Mouse (Mus musculus) CH12.LX (cell line): ENCODE data around the gene Pgk1.

Experiments
- CHD2 ChIP-seq: IDR thresholded peaks from 2 replicates; pipeline ENCODE4 v1.6.1; 2011; ENCODE audit warnings: low read length, improper control_type of control experiment
- CTCF ChIP-seq, 2 experiments: IDR thresholded peaks in 1 of 2; conservative IDR thresholded peaks in 1 of 2; 2 replicates each; pipeline ENCODE4 v1.5.1; 2011 to 2012; ENCODE audit warnings: low read depth in 2 of 2, low read length in 2 of 2, improper control_type of control experiment in 1 of 2, inconsistent platforms in 1 of 2, mild to moderate bottlenecking in 1 of 2, moderate library complexity in 1 of 2
- HCFC1 ChIP-seq: IDR thresholded peaks from 2 replicates; pipeline ENCODE4 v1.6.1; 2012; ENCODE audit warnings: low read depth, mild to moderate bottlenecking, inconsistent platforms, low read length, improper control_type of control experiment
- JUN ChIP-seq: IDR thresholded peaks from 2 replicates; pipeline ENCODE4 v1.6.1; 2011; ENCODE audit warnings: low read depth, mild to moderate bottlenecking, low read length, improper control_type of control experiment, moderate library complexity; ENCODE audit not compliant: insufficient read depth
- JUND ChIP-seq: conservative IDR thresholded peaks from 2 replicates; pipeline ENCODE4 v1.6.1; 2011; ENCODE audit warnings: low read depth, low read length, improper control_type of control experiment
- MAFK ChIP-seq: IDR thresholded peaks from 2 replicates; pipeline ENCODE4 v1.6.1; 2011; ENCODE audit warnings: low read length, improper control_type of control experiment; ENCODE audit not compliant: insufficient replicate concordance
- MAX ChIP-seq: IDR thresholded peaks from 2 replicates; pipeline ENCODE4 v1.6.1; 2011; ENCODE audit warnings: low read length, improper control_type of control experiment
- POLR2A ChIP-seq: IDR thresholded peaks from 2 replicates; pipeline ENCODE4 v1.6.1; 2011; ENCODE audit warnings: low read depth, mild to moderate bottlenecking, improper control_type of control experiment, low read length
- POLR2AphosphoS2 ChIP-seq: IDR thresholded peaks from 2 replicates; pipeline ENCODE4 v1.6.1; 2011; ENCODE audit warnings: low read depth, low read length, improper control_type of control experiment
- ZKSCAN1 ChIP-seq: IDR thresholded peaks from 2 replicates; pipeline ENCODE4 v1.6.1; 2012; ENCODE audit warnings: low read depth, inconsistent platforms, low read length, improper control_type of control experiment, borderline replicate concordance
- ZNF384 ChIP-seq: IDR thresholded peaks from 2 replicates; pipeline ENCODE4 v1.6.1; 2012; ENCODE audit warnings: low read depth, low read length, improper control_type of control experiment, inconsistent platforms

GRCm38 (mm10) chrX:106189356-106189755, 2.5 kb downstream of the Pgk1 start:
- TF ChIP-seq POLR2A (no peak), JUND (no peak), CTCF (conservative IDR thresholded peaks at IDR 0.05 in 1 of 2, IDR thresholded peaks at IDR 0.05 in 1 of 2; ENCODE audit: low read depth in 2 of 2, low read length in 2 of 2) (no peak), JUN (no peak), HCFC1 (no peak), MAX (no peak), ZNF384 (no peak), ZKSCAN1 (no peak), CHD2 (no peak), POLR2AphosphoS2 (no peak), MAFK (no peak)
